Mouse (Mus musculus) embryonic stem cell, embryonic (primary cell): ENCODE results near the gene Sprtn.

Experiments
- CTCF ChIA-PET, 4 experiments: fragments of 300-600 bp in 2 of 4; fragments of 350-600 bp in 2 of 4; sonication (Branson Sonifier 250); formaldehyde crosslinking; loops; one replicate each; lab custom pipeline; 2022; ENCODE audit warnings: inconsistent platforms in 2 of 4; lab: Charles Lee
- POLR2A ChIA-PET, 4 experiments: fragments of 300-600 bp in 2 of 4; fragments of 350-600 bp in 2 of 4; sonication (Branson Sonifier 250); formaldehyde crosslinking; loops; one replicate each; lab custom pipeline; 2022; ENCODE audit warnings: antibody characterized with exemption in 4 of 4, inconsistent platforms in 1 of 4; lab: Charles Lee

Gene Sprtn

GRCm38 (mm10) chr8:124923971-124924652 is 26.4 kb downstream of the Sprtn start:
- CTCF ChIA-PET = interaction anchor here in 1 of 4 experiments (0.6 to 1.5 kb wide), 2 partner anchors 45 to 55 kb away, joined by 3 read pairs; no protein-coding TSS in a partner anchor
- POLR2A ChIA-PET = interaction anchor here in 2 of 4 experiments (0.6 to 1.4 kb wide), 3 partner anchors 11 to 259 kb away, joined by 3 read pairs; no protein-coding TSS in a partner anchor

GRCm38 (mm10) chr8:124925544-124926266 is 28.0 kb downstream of the Sprtn start:
- ChIA-PET CTCF (no interaction called here), POLR2A (interaction anchor here in 1 of 4 experiments (1.2 kb wide), 1 partner anchor 11 kb away, joined by 3 read pairs; no protein-coding TSS in a partner anchor)

GRCm38 (mm10) chr8:124926351-124926771 is 28.7 kb downstream of the Sprtn start:
- POLR2A ChIA-PET = interaction anchor here in 1 of 4 experiments (0.5 to 1.2 kb wide), 2 partner anchors 10 to 13 kb away, joined by 3 read pairs; no protein-coding TSS in a partner anchor
- CTCF ChIA-PET = no interaction called here

GRCm38 (mm10) chr8:124929006-124929405 is 31.3 kb downstream of the Sprtn start:
- ChIA-PET POLR2A (interaction anchor here in 1 of 4 experiments (0.6 to 1.8 kb wide), 2 partner anchors 10 to 185 kb away, joined by 3 read pairs; no protein-coding TSS in a partner anchor), CTCF (interaction anchor here in 1 of 4 experiments (0.6 kb wide), 2 partner anchors 19 to 101 kb away, joined by 3 to 5 read pairs; no protein-coding TSS in a partner anchor)

GRCm38 (mm10) chr8:124930086-124930485 is 32.4 kb downstream of the Sprtn start:
- ChIA-PET CTCF (interaction anchor here (0.7 to 1.2 kb wide), 13 partner anchors 9 to 1447 kb away, joined by 3 to 12 read pairs (median 5); no protein-coding TSS in a partner anchor), POLR2A (interaction anchor here in 3 of 4 experiments (0.5 to 1.8 kb wide), 13 partner anchors 9 to 250 kb away, joined by 3 to 11 read pairs (median 3); partner anchors contain the start of gene Egln1 (in 1 of the 3))

- CTCF ChIA-PET = interaction anchor here (0.7 to 1.2 kb wide), 16 partner anchors 9 to 1447 kb away, joined by 3 to 12 read pairs (median 5); no protein-coding TSS in a partner anchor
Observed at GRCm38 (mm10) chr8:124930649-124931048, 33.0 kb downstream of the Sprtn start.

GRCm38 (mm10) chr8:124932435-124932834 is 34.7 kb downstream of the Sprtn start:
- POLR2A ChIA-PET = interaction anchor here in 2 of 4 experiments (1.0 to 1.6 kb wide), 2 partner anchors 10 to 15 kb away, joined by 3 to 5 read pairs; no protein-coding TSS in a partner anchor
- CTCF ChIA-PET = interaction anchor here in 3 of 4 experiments (0.6 to 0.9 kb wide), 5 partner anchors 10 to 188 kb away, joined by 3 to 4 read pairs (median 3); partner anchors contain the start of gene Tsnax (in 1 of the 3)

More at GRCm38 (mm10) chr8:124930649-124931048, 33.0 kb downstream of the Sprtn start:
- POLR2A ChIA-PET = interaction anchor here in 3 of 4 experiments (0.7 to 1.8 kb wide), 13 partner anchors 9 to 251 kb away, joined by 3 to 11 read pairs (median 3); partner anchors contain the start of gene Egln1 (in 1 of the 3)

- POLR2A ChIA-PET = interaction anchor here in 2 of 4 experiments (0.6 to 1.3 kb wide), 7 partner anchors 11 to 262 kb away, joined by 3 to 4 read pairs (median 3); no protein-coding TSS in a partner anchor
- CTCF ChIA-PET = interaction anchor here (0.6 to 0.9 kb wide), 6 partner anchors 23 to 873 kb away, joined by 3 to 5 read pairs (median 4); no protein-coding TSS in a partner anchor
Observed at GRCm38 (mm10) chr8:124935116-124935515, 37.4 kb downstream of the Sprtn start.

GRCm38 (mm10) chr8:124936699-124937098 is 39.0 kb downstream of the Sprtn start:
- POLR2A ChIA-PET = interaction anchor here in 1 of 4 experiments (1.1 to 1.2 kb wide), 2 partner anchors 10 to 14 kb away, joined by 3 to 4 read pairs; no protein-coding TSS in a partner anchor
- CTCF ChIA-PET = interaction anchor here in 1 of 4 experiments (0.5 to 0.6 kb wide), 2 partner anchors 9 to 247 kb away, joined by 3 read pairs; no protein-coding TSS in a partner anchor

- CTCF ChIA-PET = interaction anchor here in 2 of 4 experiments (0.5 to 0.6 kb wide), 3 partner anchors 8 to 246 kb away, joined by 3 read pairs; no protein-coding TSS in a partner anchor
- POLR2A ChIA-PET = interaction anchor here in 1 of 4 experiments (1.1 to 1.2 kb wide), 2 partner anchors 11 to 13 kb away, joined by 3 to 4 read pairs; no protein-coding TSS in a partner anchor
Observed at GRCm38 (mm10) chr8:124937293-124937692, 39.6 kb downstream of the Sprtn start.

- ChIA-PET POLR2A (interaction anchor here in 1 of 4 experiments (0.7 kb wide), 1 partner anchor 799 kb away, joined by 3 read pairs; no protein-coding TSS in a partner anchor), CTCF (no interaction called here)
Observed at GRCm38 (mm10) chr8:124943801-124944200, 46.1 kb downstream of the Sprtn start.

GRCm38 (mm10) chr8:124944406-124944805 is 46.7 kb downstream of the Sprtn start:
- POLR2A ChIA-PET = interaction anchor here in 2 of 4 experiments (0.6 to 0.7 kb wide), 2 partner anchors 30 to 799 kb away, joined by 3 to 5 read pairs; no protein-coding TSS in a partner anchor
- CTCF ChIA-PET = interaction anchor here in 1 of 4 experiments (1.2 kb wide), 1 partner anchor 14 kb away, joined by 10 read pairs; no protein-coding TSS in a partner anchor

- ChIA-PET CTCF (interaction anchor here in 2 of 4 experiments (0.6 to 1.5 kb wide), 3 partner anchors 20 to 961 kb away, joined by 3 to 5 read pairs (median 4); no protein-coding TSS in a partner anchor), POLR2A (interaction anchor here in 3 of 4 experiments (0.5 to 1.9 kb wide), 13 partner anchors 9 to 756 kb away, joined by 3 to 5 read pairs (median 3); partner anchors contain the start of genes 2810004N23Rik (in 1 of the 3) and Gnpat (in 1 of the 3))
Observed at GRCm38 (mm10) chr8:124947865-124948732, 50.4 kb downstream of the Sprtn start.

GRCm38 (mm10) chr8:124948733-124949111 is 51.0 kb downstream of the Sprtn start:
- CTCF ChIA-PET = no interaction called here
- POLR2A ChIA-PET = interaction anchor here in 2 of 4 experiments (1.1 to 1.9 kb wide), 5 partner anchors 9 to 85 kb away, joined by 3 to 5 read pairs (median 3); partner anchors contain the start of genes 2810004N23Rik (in 1 of the 2) and Gnpat (in 1 of the 2)

GRCm38 (mm10) chr8:124949209-124950068 is 51.8 kb downstream of the Sprtn start, which contains the start of gene Egln1:
Egln1 (minus strand) TSS chr8:124949324.
- CTCF ChIA-PET = interaction anchor here in 2 of 4 experiments (1.0 to 2.1 kb wide), 2 partner anchors 19 to 30 kb away, joined by 7 read pairs; no protein-coding TSS in a partner anchor

More at GRCm38 (mm10) chr8:124949209-124950068, 51.8 kb downstream of the Sprtn start, which contains the start of gene Egln1:
- POLR2A ChIA-PET = interaction anchor here in 3 of 4 experiments (0.6 to 1.9 kb wide), 14 partner anchors 8 to 429 kb away, joined by 3 to 11 read pairs (median 4); partner anchors contain the start of genes 2810004N23Rik (in 1 of the 3), Cog2 (in 1 of the 3) and Gnpat (in 1 of the 3)
